ENCODE assay signal across 1 mouse cellular context in genomic region chr7:141562852-141563427, GRCm38 (mm10).
TF ChIP-seq lines count a peak whose summit lies in the region.

No protein-coding gene starts in this region.

TF ChIP-seq in CH12.LX, 34 proteins besides CTCF, POLR2A, EP300 and RAD21:
- TF ChIP-seq ZNF384 (IDR thresholded peaks at IDR 0.05; ENCODE audit: low read depth, low read length) (peak; percentile 76), BHLHE40 (IDR thresholded peaks at IDR 0.05; ENCODE audit: low read depth, low read length) (no peak)
